Mouse (Mus musculus) kidney, postnatal 14 days (tissue): ENCODE results near the gene Gm49396.

ENCODE experiments used
- DNase-seq: peaks from one replicate; pipeline ENCODE4 v3.0.0; 2022; ENCODE audit warnings: mixed read lengths

Gm49396 gene

GRCm38 (mm10) chr7:30588676-30589434, 25.7 kb downstream of the Gm49396 start, which contains the start of gene Kmt2b:
Gene Kmt2b, minus strand, starts transcription at chr7:30588726.
- DNase-seq: peak; percentile 98

GRCm38 (mm10) chr7:30589435-30590301, 26.5 kb downstream of the Gm49396 start:
- DNase-seq: peak; percentile 89

DNA sequence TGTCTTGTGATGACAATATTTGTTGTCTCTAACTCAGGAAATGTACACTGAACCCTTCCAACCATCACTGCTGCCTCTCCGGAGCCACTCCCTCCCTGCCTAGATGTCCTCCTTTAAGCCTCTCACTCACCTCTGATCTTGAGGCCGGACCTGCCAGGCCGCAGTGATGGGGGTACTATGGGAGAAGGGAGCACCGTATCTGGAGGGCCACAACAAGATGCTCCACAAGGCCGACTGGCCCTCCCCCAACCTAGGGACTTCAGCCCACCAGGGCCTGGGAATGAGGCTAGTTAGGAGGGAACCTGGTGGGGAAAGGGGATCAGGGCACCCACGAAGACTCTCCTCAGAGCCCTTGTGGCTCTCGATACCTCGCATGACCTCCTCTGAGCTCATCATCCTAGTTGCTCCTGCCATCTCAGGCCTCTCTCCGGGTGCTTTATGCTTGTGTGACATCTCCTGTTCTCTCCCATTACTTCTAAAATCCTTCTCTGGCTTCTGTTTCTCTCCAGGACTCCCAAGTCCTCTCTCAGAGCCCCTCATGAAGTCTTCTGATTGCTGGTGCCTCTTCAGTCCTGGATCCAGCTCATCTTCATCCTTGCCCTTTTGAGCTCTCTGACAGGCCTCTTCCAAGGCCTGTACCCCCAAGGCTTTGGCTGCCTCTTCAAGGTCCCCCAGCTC, 27.9 kb downstream of the Gm49396 start:
- DNase-seq: no peak

- DNase-seq: no peak
These were observed 28.4 kb downstream of the Gm49396 start for GRCm38 (mm10) chr7:30591605-30591951.

- no peak for DNase-seq
These were observed 29.8 kb downstream of the Gm49396 start for GRCm38 (mm10) chr7:30592772-30593423.

DNA sequence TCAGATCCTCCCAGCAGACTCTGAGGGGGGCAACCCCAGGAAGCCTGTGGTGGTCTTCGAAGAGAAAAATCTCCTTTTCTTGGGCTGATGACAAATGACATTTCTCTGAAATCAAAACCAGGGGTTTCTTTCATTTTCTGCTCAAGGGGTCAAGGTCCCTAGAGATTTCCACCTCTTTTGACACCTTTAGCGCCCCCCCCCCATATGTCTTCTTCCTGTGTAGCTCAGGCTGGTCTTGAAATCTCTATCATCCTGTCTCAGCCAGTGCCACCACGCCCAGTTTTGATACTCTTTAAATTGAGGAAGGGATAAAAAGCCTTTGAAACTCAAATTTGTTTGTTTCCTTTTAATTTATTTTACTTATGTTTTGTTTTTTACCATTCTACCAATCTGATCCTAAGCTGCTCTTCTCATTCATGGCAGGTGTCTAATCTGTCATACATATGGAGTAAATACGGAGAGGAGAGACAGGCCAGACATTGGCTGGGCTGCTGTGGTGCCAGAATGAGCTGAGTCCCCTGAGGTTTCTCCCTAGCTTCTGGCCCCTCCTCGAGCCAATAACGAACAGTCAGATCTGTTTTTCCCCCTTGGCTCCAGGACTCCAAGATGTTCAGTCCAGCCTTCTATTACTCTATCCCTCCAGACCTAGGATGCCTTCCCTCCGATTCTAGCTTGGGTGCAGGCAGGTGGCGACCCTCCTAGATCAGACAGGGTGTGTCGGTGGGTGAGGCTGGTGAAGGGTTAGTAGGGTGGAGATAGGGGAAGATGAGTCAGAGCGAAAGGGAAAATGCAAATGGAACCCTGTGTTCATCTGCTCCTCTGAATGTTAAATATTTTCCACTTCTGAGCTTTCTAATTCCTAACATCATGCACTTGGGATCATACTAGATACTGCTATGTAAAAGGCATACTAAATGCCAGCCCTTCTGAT, 30.7 kb downstream of the Gm49396 start:
- DNase-seq: no peak

GRCm38 (mm10) chr7:30594510-30595024, 31.4 kb downstream of the Gm49396 start:
- no peak for DNase-seq

DNA sequence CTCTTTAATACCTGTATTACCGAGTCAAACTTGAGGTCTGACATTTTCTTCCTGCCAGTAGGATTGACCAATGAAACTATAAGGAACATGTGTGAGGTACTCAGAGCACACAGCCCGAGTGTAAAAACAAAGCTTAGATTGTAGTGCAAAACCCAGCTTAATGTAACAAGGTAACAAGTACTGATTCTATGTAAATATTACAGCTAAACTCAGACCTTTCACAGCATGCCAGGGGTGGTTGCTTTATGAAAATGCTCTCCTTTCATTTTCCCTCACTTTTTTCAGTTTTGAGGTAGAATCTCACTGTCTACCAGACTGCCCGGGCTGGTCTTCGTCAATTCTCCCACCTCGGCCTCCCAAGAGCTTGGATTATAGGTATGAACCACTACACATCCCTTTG, 32.9 kb downstream of the Gm49396 start:
- no peak for DNase-seq

GRCm38 (mm10) chr7:30596811-30597210, 33.7 kb downstream of the Gm49396 start:
- no peak for DNase-seq

DNA sequence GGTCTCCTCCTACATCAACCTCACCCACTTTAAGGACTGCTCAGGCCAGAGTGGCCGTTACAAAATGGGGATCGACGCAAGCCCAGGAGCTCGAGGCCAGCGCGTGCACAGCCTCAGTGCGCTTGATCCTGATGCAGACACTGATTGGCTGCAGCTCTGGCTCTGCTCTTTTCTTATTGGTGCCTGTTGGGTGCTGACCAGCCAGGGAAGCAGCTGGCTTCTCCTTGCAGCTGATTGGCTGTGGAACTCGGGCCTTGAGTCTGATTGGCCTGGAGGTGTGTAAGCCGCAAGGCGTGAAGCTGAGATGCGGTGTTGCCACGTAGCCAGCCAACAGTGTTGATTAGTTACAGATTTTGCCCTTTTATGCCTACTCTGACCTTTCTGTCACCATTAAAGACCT, 35.6 kb downstream of the Gm49396 start, which contains the start of gene Zbtb32:
Gene Zbtb32, minus strand, starts transcription at position 124 of the 400 bp plus-strand sequence.
- no peak for DNase-seq

DNA sequence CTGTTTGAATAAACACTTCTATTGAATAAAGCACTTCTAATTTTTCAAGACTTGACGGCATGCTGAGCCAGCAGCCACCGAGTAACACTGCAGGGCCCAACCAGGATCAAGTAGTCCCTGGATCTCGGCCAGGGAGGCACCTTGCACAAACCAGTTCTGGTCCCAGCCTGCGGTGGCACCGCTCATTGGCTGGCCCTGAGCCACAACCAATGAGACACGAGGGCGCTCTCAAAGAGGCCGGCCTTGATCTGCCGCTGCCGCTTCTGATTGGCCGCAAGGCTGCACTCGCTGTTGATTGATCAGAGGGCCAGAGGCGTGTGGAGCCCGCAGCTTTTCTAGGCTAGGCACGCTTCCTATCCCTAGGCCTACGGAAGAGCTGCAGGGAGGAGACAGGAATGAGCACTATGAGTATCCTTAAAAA, 36.8 kb downstream of the Gm49396 start:
- peak; percentile 97 for DNase-seq

DNA sequence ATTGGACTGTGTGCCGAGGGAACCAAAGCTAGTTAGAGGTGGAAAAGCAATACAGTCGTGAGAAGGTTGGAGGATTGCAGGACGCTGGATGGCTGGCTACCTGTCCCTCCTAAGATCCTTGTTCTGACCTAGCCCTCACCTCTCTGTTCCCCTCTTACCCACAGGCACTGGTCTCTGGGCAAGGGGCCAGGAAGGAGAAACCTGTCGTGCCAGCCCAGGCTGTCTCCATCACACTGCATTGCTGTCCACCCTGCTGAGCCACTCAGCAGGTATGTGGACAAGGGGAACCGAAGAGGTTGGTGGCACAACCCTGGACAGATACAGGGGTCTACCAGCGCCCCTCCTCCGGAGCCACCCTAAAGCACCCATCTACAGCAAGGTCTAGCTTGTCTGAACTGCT, 37.5 kb downstream of the Gm49396 start:
- DNase-seq: peak; percentile 64

GRCm38 (mm10) chr7:30602583-30602982, 39.4 kb downstream of the Gm49396 start:
- peak; percentile 79 for DNase-seq

GRCm38 (mm10) chr7:30604424-30604823, 41.3 kb downstream of the Gm49396 start:
- no peak for DNase-seq

DNA sequence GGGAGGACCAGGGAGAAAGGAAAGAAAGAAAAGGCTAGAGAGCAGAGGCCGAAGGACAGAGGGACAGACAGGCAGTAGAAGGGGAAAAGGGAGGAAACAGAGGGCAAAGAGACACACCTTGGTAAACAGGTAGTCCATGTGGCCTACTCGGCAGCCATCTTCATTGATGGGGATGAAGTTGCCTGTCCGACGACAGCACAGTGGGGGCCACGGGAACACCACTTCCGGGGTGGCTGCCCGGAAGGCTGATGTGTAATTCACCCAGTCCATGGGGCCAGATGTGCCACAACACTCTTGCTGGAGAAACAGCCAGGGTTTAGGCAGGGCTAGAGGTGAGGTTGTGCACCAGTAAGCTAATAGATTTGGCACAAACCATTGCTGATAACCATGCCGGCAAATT, 41.8 kb downstream of the Gm49396 start:
- no peak for DNase-seq

- peak; percentile 74 for DNase-seq
These were observed 44.7 kb downstream of the Gm49396 start for GRCm38 (mm10) chr7:30607706-30608309.

- no peak for DNase-seq
These were observed 45.3 kb downstream of the Gm49396 start for GRCm38 (mm10) chr7:30608476-30608875.

- no peak for DNase-seq
These were observed 46.9 kb downstream of the Gm49396 start for GRCm38 (mm10) chr7:30610043-30610442.

DNA sequence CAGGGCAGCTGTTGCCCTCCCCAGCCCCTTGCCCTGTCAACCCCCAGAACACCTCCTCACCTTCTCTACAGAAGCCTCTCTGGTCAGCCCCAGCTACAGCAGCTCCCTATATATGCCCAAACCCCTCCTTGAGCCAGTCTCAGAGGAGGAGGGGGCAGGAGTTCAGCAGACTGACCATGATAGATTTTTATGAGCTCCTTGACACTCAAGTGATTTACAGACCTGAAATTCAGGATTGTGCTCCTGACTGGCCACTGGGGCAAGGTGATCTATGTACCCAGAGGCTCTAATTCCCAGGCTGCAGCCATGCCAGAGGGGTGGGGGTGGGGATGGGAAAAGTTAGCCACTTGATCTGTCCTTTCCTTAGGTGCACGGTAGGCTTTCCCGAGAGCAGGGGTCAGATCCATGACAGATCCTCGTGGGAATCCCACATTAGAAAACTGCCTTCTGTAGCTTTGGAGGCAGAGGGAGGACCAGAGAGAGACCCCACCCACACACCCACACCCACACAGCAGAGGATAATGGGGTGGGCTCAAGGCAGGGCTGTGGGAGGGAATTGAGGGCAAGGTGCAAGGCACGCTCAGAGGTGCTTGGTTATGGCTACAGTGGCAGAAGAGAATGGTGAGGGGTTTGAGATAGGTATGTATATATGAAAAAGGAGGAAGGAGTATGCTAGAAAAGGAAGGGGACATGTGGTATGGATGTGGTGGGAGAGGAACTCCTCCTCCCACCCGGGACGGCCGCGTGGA, 49.7 kb downstream of the Gm49396 start, which contains the start of gene Upk1a:
Gene Upk1a, minus strand, starts transcription at position 194 of the 749 bp plus-strand sequence.
- DNase-seq: no peak

GRCm38 (mm10) chr7:30613529-30614112, 50.5 kb downstream of the Gm49396 start:
- peak; percentile 78 for DNase-seq
